Mouse (Mus musculus): ENCODE measurements at regions not wholly inside any gene's neighbourhood (a gene's known extent, or its start where the extent isn't known, plus 50 kb on each side); places are given as distances from the start of the nearest gene placed in this dataset.

DNA sequence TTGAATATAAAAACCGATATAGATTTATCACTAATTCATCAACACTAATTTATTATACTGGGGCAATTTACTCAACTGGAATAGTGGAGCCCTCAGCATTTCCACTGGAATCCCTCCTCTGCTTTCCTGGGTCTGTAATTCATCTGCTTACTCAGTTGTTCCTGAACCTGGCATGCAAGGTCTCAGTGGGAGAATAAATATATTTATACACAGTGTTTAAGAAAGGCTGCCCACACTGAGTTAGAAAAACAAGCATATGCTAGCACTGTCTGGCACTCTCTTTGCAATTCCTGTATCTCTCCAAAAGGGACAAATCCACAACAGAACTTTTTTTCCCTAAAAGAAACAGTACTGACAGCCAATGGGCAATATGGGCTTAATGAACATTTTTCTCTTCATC is 100.1 kb upstream of the Gm10192 start:
- H3K36me3 ChIP-seq (ENCODE audit: control insufficient read depth, insufficient read depth, low read length) = no peaks in the 10 kb centered on the region
- 77% methylated on average over 1 of the region's 1 CpGs for WGBS
- no peak overlapping the region for H3K4me3 ChIP-seq (ENCODE audit: low read length)
- H3K4me1 ChIP-seq (replicated peaks; ENCODE audit: control insufficient read depth, insufficient read depth, low read length) = no peaks in the 10 kb centered on the region
- ATAC-seq (ENCODE audit: low read depth) = no peak
- H3K4me2 ChIP-seq (ENCODE audit: low read depth, low read length) = no peak overlapping the region
- H3K27me3 ChIP-seq (ENCODE audit: control insufficient read depth, insufficient read depth, low read depth, low read length) = no peaks in the 10 kb centered on the region
- H3K27ac ChIP-seq (ENCODE audit: low read length) = no peak overlapping the region
- H3K9ac ChIP-seq (ENCODE audit: low read length) = no peak overlapping the region
- H3K9me3 ChIP-seq (ENCODE audit: control insufficient read depth, low read length) = no peaks in the 10 kb centered on the region

DNA sequence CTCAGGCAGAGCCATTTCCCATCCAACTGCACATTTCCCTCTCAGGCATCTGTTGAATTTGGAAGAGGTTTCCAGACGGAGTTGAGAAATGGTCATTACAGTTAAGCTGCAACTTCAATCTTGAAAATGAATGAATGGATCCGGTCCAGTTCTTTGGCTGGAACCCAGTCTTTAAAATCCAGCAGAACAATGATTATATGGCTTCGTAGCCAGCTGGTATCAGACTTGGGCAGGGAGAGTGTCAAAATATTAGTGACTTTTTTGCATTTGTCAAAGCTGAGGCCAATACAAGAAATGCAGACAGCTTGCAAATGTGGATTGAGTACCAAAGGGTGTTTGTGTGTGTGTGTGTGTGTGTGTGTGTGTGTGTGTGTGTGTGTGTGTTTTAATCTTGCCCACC is 99.7 kb upstream of the Gm10192 start:
- 58% methylated on average over 3 of the region's 3 CpGs for WGBS
- H3K27me3 ChIP-seq (ENCODE audit: control insufficient read depth, insufficient read depth, low read depth, low read length) = no peaks in the 10 kb centered on the region
- ATAC-seq (ENCODE audit: low read depth) = peak; percentile 31; the same call in 1 of the 2 replicates
- no peak overlapping the region for H3K9ac ChIP-seq (ENCODE audit: low read length)
- no peak overlapping the region for H3K4me3 ChIP-seq (ENCODE audit: low read length)
- H3K9me3 ChIP-seq (ENCODE audit: control insufficient read depth, low read length) = no peaks in the 10 kb centered on the region
- H3K27ac ChIP-seq (ENCODE audit: low read length) = no peak overlapping the region
- no peaks in the 10 kb centered on the region for H3K36me3 ChIP-seq (ENCODE audit: control insufficient read depth, insufficient read depth, low read length)
- H3K4me2 ChIP-seq (ENCODE audit: low read depth, low read length) = no peak overlapping the region
- no peaks in the 10 kb centered on the region for H3K4me1 ChIP-seq (replicated peaks; ENCODE audit: control insufficient read depth, insufficient read depth, low read length)

DNA sequence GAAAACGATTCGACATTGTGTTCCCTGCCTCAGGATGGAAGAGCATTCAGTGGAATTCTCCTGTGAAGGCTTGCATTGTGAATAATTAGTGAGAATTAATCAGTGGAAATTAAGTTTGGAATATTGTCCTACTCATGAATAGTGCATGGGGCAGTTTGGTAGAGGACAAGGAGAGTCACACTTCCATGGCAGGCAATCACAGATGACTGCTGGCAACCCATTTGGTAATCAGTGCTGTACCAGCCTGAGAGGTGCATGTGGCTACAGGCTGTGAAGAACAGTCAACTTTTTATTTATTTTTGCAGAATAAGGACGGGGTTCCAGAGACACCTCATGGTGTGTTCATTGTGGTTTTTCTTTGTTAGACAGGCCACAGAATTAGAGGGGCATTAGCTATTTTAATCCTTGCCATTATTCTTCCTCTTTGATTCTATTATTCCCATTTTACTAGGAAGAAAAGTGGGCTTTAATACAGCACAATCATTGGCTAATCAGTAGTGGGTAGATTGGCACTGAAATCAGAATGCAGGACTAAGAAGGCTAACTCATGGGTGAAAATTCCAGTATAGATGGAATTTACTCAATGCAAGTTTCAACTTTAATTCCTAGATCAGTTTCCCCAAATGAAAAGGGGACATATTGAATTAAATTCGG is 98.3 kb upstream of the Gm10192 start:
- Histone ChIP-seq H3K27me3 (ENCODE audit: control insufficient read depth, insufficient read depth, low read depth, low read length) (no peaks in the 10 kb centered on the region), H3K36me3 (ENCODE audit: control insufficient read depth, insufficient read depth, low read length) (no peaks in the 10 kb centered on the region), H3K27ac (ENCODE audit: low read length) (no peak overlapping the region), H3K4me2 (ENCODE audit: low read depth, low read length) (no peak overlapping the region), H3K4me3 (ENCODE audit: low read length) (no peak overlapping the region), H3K9ac (ENCODE audit: low read length) (no peak overlapping the region), H3K9me3 (ENCODE audit: control insufficient read depth, low read length) (no peaks in the 10 kb centered on the region), H3K4me1 (replicated peaks; ENCODE audit: control insufficient read depth, insufficient read depth, low read length) (no peaks in the 10 kb centered on the region)
- no peak for ATAC-seq (ENCODE audit: low read depth)
- 81% methylated on average over 4 of the region's 4 CpGs for WGBS

DNA sequence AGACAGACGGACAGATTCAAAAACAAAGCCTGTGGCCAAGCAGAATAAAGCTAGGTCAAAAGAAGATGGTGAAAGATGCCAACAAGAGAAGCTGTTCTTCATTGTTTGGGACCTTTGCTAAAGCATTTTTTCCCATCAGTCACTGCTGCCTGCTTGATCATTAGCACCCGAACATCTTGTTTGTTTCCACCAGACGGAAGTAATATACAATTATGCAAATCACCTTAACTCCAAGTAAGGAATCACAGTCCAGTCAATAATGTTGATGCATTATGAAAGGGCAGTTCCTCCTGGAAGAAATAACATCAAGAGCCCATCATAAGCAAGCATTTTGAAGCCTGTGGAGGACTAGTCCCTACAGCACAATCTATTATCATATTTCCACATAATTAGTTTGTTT is 97.7 kb upstream of the Gm10192 start:
- H3K9ac ChIP-seq (ENCODE audit: low read length) = no peak overlapping the region
- H3K9me3 ChIP-seq (ENCODE audit: control insufficient read depth, low read length) = no peaks in the 10 kb centered on the region
- H3K36me3 ChIP-seq (ENCODE audit: control insufficient read depth, insufficient read depth, low read length) = no peaks in the 10 kb centered on the region
- 72% methylated on average over 3 of the region's 3 CpGs for WGBS
- H3K27me3 ChIP-seq (ENCODE audit: control insufficient read depth, insufficient read depth, low read depth, low read length) = no peaks in the 10 kb centered on the region
- no peak overlapping the region for H3K27ac ChIP-seq (ENCODE audit: low read length)
- ATAC-seq (ENCODE audit: low read depth) = no peak
- H3K4me3 ChIP-seq (ENCODE audit: low read length) = no peak overlapping the region
- no peaks in the 10 kb centered on the region for H3K4me1 ChIP-seq (replicated peaks; ENCODE audit: control insufficient read depth, insufficient read depth, low read length)
- H3K4me2 ChIP-seq (ENCODE audit: low read depth, low read length) = no peak overlapping the region

DNA sequence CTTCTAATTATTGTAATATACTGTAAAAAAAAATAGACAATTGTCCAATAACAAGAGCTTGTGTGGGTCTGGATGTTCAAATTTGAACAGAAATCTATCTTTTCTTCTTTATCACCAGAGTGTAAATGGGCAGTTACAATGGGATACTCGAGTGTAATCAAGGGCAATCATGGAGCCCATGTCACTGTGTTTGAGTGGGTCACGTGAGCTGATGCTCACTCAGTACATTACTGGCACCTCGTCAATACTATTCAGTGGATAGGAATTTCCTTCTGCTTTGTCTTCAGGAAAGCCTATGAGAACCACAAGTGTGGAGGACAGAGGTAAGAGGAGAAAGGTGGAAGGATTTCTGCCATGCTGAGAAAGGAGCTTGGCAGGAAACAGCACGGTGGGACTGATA is 54.0 kb upstream of the Gm10192 start:
- Histone ChIP-seq H3K4me1 (replicated peaks; ENCODE audit: control insufficient read depth, insufficient read depth, low read length) (no peaks in the 10 kb centered on the region), H3K36me3 (ENCODE audit: control insufficient read depth, insufficient read depth, low read length) (no peaks in the 10 kb centered on the region), H3K4me3 (ENCODE audit: low read length) (no peak overlapping the region), H3K4me2 (ENCODE audit: low read depth, low read length) (no peak overlapping the region), H3K9me3 (ENCODE audit: control insufficient read depth, low read length) (no peaks in the 10 kb centered on the region), H3K27ac (ENCODE audit: low read length) (no peak overlapping the region), H3K27me3 (ENCODE audit: control insufficient read depth, insufficient read depth, low read depth, low read length) (no peaks in the 10 kb centered on the region), H3K9ac (ENCODE audit: low read length) (no peak overlapping the region)
- no peak for ATAC-seq (ENCODE audit: low read depth)
- WGBS = 54% methylated on average over 4 of the region's 4 CpGs

DNA sequence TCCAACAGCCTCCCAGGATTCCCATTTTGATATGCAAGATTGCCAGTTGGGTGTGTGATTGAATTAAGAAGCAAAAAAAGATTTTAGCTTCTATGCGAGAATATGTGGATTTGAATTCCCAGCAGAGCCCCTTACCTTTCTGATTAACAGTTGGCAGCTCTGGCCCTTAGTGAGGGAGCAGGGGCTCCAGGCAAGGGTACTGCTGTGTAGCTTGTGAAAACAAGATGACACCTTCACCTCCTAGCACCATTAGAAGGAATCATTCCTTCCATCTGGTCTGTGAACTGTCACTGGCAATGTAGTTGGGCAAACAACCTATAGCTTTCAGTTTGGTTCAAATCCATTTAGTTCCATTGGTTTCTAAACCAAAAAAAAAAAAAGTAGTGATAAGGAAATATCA is 53.4 kb upstream of the Gm10192 start:
- 86% methylated on average over 1 of the region's 1 CpGs for WGBS
- no peaks in the 10 kb centered on the region for H3K27me3 ChIP-seq (ENCODE audit: control insufficient read depth, insufficient read depth, low read depth, low read length)
- no peaks in the 10 kb centered on the region for H3K36me3 ChIP-seq (ENCODE audit: control insufficient read depth, insufficient read depth, low read length)
- H3K9ac ChIP-seq (ENCODE audit: low read length) = no peak overlapping the region
- no peak overlapping the region for H3K4me2 ChIP-seq (ENCODE audit: low read depth, low read length)
- H3K4me3 ChIP-seq (ENCODE audit: low read length) = no peak overlapping the region
- no peak for ATAC-seq (ENCODE audit: low read depth)
- H3K27ac ChIP-seq (ENCODE audit: low read length) = no peak overlapping the region
- no peaks in the 10 kb centered on the region for H3K4me1 ChIP-seq (replicated peaks; ENCODE audit: control insufficient read depth, insufficient read depth, low read length)
- H3K9me3 ChIP-seq (ENCODE audit: control insufficient read depth, low read length) = no peaks in the 10 kb centered on the region

DNA sequence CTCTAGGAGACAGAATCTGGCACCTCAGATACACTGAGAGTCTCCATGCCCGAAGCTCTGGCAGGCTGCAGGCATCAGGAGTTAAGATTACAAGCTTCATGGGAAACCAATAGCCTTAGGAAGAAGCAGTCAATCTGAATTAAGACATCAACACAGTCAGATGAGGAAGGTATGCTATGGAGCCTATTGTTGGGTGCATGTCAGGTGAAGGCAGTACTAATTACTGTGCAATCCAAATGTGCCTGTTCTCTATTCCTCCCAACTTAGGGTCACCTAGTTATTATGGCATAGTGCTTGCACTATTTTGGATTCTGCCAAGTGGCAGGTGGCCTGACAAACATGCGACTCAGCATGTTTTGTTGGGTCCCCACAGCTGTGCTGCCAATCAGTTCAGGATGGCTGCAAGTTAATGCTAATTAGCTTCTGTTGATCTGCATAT is 53.0 kb upstream of the Gm10192 start:
- WGBS = 60% methylated on average over 2 of the region's 2 CpGs
- H3K27me3 ChIP-seq (ENCODE audit: control insufficient read depth, insufficient read depth, low read depth, low read length) = no peaks in the 10 kb centered on the region
- H3K9me3 ChIP-seq (ENCODE audit: control insufficient read depth, low read length) = no peaks in the 10 kb centered on the region
- H3K4me3 ChIP-seq (ENCODE audit: low read length) = no peak overlapping the region
- no peaks in the 10 kb centered on the region for H3K4me1 ChIP-seq (replicated peaks; ENCODE audit: control insufficient read depth, insufficient read depth, low read length)
- no peak for ATAC-seq (ENCODE audit: low read depth)
- no peak overlapping the region for H3K9ac ChIP-seq (ENCODE audit: low read length)
- no peak overlapping the region for H3K4me2 ChIP-seq (ENCODE audit: low read depth, low read length)
- no peak overlapping the region for H3K27ac ChIP-seq (ENCODE audit: low read length)
- no peaks in the 10 kb centered on the region for H3K36me3 ChIP-seq (ENCODE audit: control insufficient read depth, insufficient read depth, low read length)
